Mouse (Mus musculus): ENCODE measurements around the gene Prdx6b.

DNA sequence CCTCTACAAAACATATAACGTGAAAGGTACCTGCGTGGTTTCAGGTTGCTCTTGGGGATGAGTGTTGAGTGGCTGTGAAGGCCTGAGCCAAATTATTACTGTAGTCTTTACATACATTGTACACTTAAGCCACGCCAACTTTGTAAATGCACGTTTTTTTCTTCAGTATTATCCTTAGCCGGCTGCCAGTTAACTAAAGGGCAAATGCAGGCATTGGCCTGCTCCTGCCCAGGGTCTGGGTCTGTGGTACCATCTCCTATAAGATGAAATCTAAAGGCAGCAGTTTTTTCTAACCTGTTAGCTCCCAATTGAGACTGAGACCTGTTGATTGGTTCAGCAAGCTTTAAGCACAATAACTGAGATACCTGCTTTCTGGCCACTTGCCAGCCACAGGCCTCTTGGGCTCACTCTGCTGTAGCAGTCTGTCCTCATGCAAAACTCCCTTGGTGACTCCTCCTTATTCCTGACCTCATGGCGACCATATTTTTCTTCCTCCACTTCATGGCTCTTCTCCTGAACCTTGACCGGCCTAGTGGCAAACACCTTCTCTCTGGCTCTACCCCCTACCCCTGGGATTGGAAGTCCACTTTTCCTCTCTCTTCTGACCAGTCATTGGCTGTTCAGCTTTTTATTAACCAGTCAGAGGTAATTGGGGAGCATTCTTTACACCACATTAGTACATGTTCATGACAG, 36.8 kb downstream of the Prdx6b start:
- TF ChIP-seq FLI1 (IDR thresholded peaks at IDR 0.05; ENCODE audit: low read length): no peak
- TF ChIP-seq GATA1 (IDR thresholded peaks at IDR 0.05; ENCODE audit: borderline replicate concordance, low read length): no peak

All from megakaryocyte, embryonic 14.5 days (primary cell).